Mouse (Mus musculus): Measurements from ENCODE around the gene C8b.

GRCm38 (mm10) chr4:104819891-104820290, 53.8 kb downstream of the C8b start:
- no peak for TF ChIP-seq CTCF (IDR thresholded peaks at IDR 0.05; ENCODE audit: low read depth, low read length)
- TF ChIP-seq POLR2A (IDR thresholded peaks at IDR 0.05; ENCODE audit: extremely low read depth, insufficient read depth, low read length): no peak

Data from liver, adult 2 months (tissue).